Mouse (Mus musculus) hindbrain, embryonic 10.5 days (tissue): Measurements from ENCODE around the gene Zfp536. TPM values are rescaled to one million over a fixed set of nuclear protein-coding genes. Genes with fewer than 3 reads are reported as not detected.

Experiments
- DNase-seq: peaks from one replicate; pipeline ENCODE4 v3.0.0-alpha.2; 2017; ENCODE audit warnings: low spot score
- H3K27ac ChIP-seq: fragments of 300-500 bp; sonication (generic); 2 replicates; pipeline ENCODE4 v1.5.1; 2016; ENCODE audit warnings: mild to moderate bottlenecking, moderate library complexity
- H3K27me3 ChIP-seq: fragments of 300-500 bp; sonication (generic); 2 replicates; pipeline ENCODE4 v1.6.1; 2016; ENCODE audit warnings: mild to moderate bottlenecking; ENCODE audit not compliant: poor library complexity, insufficient read depth, severe bottlenecking
- H3K36me3 ChIP-seq: fragments of 300-500 bp; sonication (generic); 2 replicates; pipeline ENCODE4 v1.6.1; 2016; ENCODE audit warnings: mild to moderate bottlenecking, moderate library complexity
- H3K4me1 ChIP-seq: fragments of 300-500 bp; sonication (generic); replicated peaks from 2 replicates; pipeline ENCODE4 v1.6.1; 2016; ENCODE audit warnings: mild to moderate bottlenecking
- H3K4me3 ChIP-seq: fragments of 300-500 bp; sonication (generic); 2 replicates; pipeline ENCODE4 v1.5.1; 2016; ENCODE audit warnings: mild to moderate bottlenecking, moderate library complexity
- H3K9me3 ChIP-seq: fragments of 300-500 bp; sonication (generic); 2 replicates; pipeline ENCODE4 v1.6.1; 2016; ENCODE audit warnings: mild to moderate bottlenecking, moderate library complexity
- WGBS: fragments of 180-500 bp; shearing (Covaris S2); methylation state at CpG from one replicate; pipeline ENCODE4 v1.1.7; 2016; 5-methylcytosine and 5-hydroxymethylcytosine counted together
- polyA plus RNA-seq: library from polyadenylated mRNA; unstranded; fragments of >200 nt; fragmentation: Nextera tagmentation; extraction: Ambion mirVana; gene quantifications from 2 replicates; pipeline ENCODE4 v1.2.1, GENCODE M21; 2016

Gene Zfp536
- polyA plus RNA-seq, 1 experiment from 2014 or later, result 40.7 TPM

DNA sequence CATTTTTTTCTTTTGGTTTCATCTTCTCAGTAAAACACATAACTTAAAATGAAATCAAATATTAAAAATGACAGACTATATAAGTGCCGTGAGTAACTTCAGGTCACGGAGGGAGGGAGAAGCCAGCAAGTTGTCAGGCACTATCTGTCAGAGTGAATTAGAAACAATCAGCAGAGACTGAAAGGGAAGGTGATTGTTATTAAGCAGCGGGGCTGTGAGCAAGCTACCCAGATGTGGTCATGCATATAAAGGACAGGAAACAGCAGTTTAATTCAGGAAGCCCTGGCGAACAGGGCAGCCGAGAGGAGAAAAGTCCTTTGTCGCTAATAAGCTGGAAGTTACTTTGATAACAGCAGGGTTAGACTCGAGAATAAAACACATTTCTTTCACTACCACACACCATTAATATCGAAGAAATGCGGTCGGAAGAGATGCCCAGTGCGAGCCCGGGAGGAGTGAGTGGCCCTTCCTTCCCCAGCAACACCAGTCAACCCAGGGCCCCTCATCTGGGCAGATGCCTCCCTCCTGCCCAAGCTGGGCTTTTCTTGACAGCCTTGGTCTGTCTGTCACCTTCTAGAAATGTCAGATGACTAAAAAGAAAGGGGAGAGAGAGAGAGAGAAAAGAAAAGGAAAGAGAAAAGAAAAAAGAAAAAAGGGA, 133.6 kb downstream of the Zfp536 start:
- WGBS, result 44% methylated on average over 12 of the region's 12 CpGs
- Histone ChIP-seq H3K36me3 (peaks cover 36% of the 10 kb centered on the region), H3K4me3 (no peak overlapping the region), H3K27me3 (no peaks in the 10 kb centered on the region), H3K27ac (peak overlapping the region; percentile 53; the same call in 1 of the 2 replicates), H3K9me3 (no peaks in the 10 kb centered on the region), H3K4me1 (peaks cover 26% of the 10 kb centered on the region)
- no peak for DNase-seq

DNA sequence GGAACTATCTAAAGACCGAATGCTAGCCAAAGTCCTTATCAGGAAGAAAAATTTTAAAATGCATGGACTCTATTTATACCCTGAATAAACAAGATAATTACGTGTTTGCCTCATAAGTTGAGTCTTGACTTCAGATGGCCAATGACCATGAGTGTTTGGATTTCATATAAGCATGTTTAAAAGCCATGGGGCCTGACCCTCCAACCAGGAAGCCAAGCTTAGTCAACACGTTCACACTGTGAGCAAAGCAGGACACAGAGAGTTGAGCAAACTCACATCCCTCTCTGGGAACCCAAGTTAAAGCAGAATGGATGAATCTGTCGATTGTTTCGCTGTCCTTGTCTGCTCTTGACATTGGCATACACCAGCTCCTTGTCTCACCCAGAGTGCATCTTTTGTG, 138.6 kb downstream of the Zfp536 start:
- Histone ChIP-seq H3K4me3 (no peak overlapping the region), H3K36me3 (peaks cover 11% of the 10 kb centered on the region; the same call in 1 of the 2 replicates), H3K4me1 (peaks cover 10% of the 10 kb centered on the region), H3K27ac (0 out of 2 replicates have a peak overlapping the region, but pooled peaks have one; percentile 25), H3K27me3 (no peaks in the 10 kb centered on the region), H3K9me3 (no peaks in the 10 kb centered on the region)
- WGBS, result 77% methylated on average over 5 of the region's 5 CpGs
- DNase-seq, result no peak

DNA sequence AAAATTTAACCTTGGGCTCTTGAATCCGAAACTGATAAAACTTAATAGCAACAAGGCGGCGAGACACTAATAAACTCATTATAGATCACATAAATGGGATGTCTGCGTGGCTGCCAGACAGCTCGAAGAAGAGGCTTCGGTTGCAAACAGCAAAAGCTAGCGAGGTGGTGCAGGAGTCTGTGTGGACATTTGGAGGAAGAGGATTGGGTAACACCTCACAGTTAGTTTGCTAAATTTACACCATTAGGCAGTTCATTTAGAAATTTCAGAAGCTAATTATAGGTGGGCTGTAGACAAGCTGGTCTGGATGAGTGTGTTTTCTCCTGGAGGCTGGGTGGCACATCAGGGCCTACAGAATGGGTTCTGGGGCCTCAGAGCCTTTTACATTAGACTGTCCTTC, 143.0 kb downstream of the Zfp536 start:
- Histone ChIP-seq H3K27me3 (peaks cover 11% of the 10 kb centered on the region), H3K4me3 (no peak overlapping the region), H3K9me3 (no peaks in the 10 kb centered on the region), H3K36me3 (no peaks in the 10 kb centered on the region), H3K4me1 (peaks cover 25% of the 10 kb centered on the region), H3K27ac (no peak overlapping the region)
- 93% methylated on average over 7 of the region's 7 CpGs for WGBS
- no peak for DNase-seq

DNA sequence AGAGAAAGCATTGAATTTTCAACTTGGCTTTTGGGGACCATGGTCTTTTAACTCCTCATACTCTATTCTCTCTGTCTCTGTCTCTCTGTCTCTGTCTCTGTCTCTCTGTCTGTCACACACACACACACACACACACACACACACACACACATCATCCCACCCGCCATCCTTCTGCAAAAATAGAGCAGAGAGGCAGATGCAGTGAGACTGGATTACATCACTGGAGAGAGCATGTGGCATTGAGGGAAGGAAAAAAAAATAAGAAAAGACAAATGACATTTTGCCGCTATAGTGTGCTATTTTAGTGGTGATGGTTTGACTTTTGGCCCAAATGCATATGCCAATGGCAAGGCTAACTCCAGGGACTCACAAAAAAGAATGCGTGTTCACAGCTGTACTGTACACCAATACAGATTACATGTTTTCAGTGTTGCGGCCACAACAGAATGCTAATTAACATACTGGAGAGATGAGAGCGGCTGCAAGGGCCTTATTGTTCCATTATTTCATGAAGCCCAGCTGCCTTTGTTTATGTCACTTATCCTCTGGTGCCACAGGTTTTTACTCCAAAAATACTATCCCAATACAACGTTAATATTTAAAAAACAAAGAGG, 145.4 kb downstream of the Zfp536 start:
- H3K9me3 ChIP-seq, result no peaks in the 10 kb centered on the region
- 73% methylated on average over 6 of the region's 6 CpGs for WGBS
- H3K36me3 ChIP-seq, result no peaks in the 10 kb centered on the region
- H3K4me3 ChIP-seq, result no peak overlapping the region
- H3K27me3 ChIP-seq, result peaks cover 24% of the 10 kb centered on the region
- H3K4me1 ChIP-seq, result peaks cover 39% of the 10 kb centered on the region
- DNase-seq, result no peak
- no peak overlapping the region for H3K27ac ChIP-seq

DNA sequence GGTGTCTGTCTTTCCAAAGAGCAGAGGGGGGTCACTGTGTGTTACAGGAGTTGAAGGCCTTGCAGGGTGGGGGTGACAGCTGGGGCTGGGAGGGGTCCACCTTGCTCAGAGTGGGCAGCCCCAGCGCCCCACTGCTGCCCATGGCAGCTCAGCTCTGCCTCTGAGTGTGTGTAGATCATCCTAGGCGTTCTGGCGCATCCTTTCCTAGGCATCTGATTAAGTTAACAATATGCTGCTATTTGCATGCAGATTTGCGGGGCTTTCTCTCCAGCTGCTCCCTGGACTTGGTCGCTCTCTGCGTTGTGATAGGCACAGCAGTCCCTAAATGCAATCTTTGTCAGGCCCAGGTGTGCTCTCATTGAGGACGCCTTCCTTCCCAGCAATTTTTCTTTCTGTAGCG, 147.7 kb downstream of the Zfp536 start:
- Histone ChIP-seq H3K27me3 (peaks cover 36% of the 10 kb centered on the region), H3K4me1 (peaks cover 39% of the 10 kb centered on the region), H3K36me3 (no peaks in the 10 kb centered on the region), H3K27ac (no peak overlapping the region), H3K9me3 (no peaks in the 10 kb centered on the region), H3K4me3 (no peak overlapping the region)
- WGBS, result 19% methylated on average over 8 of the region's 8 CpGs
- DNase-seq, result peak; percentile 25

DNA sequence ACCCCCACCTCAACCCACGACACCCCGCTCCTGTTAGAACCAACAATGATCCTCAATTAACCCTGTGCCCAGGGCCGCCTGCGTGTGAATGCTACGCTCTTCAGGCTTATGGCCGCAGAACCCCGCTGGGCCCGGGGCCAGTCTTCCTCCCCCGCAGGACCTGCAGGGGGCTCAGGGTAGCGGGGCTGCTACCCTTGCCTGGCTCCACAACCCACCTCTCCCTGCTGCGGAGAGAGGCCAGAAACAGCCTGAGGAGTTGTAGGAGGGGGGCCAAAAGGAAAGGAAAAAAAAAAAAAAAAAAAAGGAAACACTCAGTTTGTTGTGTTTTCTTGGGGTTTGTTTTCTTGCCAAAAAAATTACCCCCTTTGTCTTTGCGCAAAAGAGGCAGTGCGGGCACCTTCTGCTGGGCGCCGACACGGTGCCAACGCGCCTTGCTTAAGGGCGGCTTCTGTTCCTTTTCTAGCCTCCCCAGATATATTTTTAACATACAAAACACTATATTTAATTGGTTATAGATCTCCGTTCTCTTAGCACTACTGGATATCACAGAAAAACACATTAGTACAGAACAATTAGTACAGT, 148.6 kb downstream of the Zfp536 start:
- WGBS, result 3% methylated on average over 20 of the region's 20 CpGs
- Histone ChIP-seq H3K36me3 (no peaks in the 10 kb centered on the region), H3K4me1 (peaks cover 39% of the 10 kb centered on the region)

DNA sequence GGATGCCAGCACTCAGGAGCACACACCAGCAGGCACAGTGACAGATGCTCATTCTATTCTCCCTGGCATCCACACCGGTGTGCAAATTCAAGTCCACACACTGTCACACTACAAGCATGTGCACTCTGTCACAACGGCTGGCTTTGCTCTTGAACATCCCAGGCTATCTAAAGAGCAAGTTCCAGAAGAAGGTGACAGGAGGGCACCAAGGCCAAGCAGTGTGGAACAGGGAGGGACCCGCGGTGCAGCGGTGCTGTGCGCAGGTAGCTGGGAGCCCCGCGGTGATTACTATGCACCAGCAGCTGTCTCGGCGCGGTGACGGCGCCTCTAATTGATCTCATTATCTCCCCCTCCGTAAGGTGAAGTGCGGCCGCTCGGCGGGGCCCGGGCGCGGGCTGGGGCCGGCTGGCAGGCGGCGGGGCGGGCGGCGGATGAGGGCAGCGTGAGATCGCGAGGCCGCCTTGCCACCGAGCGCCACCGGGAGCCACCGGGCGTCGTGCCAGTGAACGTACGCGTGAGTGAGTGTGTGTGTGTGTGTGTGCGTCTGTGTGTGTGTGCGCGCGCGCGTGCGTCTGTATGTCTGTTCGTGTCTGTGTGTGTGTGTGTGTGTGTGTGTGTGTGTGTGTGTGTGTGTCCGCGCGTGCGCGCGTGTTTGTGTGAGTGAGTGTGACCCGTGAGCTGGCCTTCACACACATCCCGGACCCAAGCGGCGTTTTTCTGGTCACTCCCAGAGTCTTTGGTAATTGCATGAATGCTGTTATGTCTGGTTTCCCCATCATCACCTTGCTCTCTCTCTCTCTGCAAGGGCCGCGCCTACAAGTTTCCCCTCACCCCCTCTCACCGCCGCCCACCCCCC, 149.3 kb downstream of the Zfp536 start:
- 2% methylated on average over 61 of the region's 62 CpGs for WGBS
- H3K4me1 ChIP-seq, result peaks cover 39% of the 10 kb centered on the region
- H3K27ac ChIP-seq, result peak overlapping the region; percentile 79
- H3K4me3 ChIP-seq, result peak overlapping the region; percentile 59
- DNase-seq, result peak; percentile 49
- H3K27me3 ChIP-seq, result peaks cover 36% of the 10 kb centered on the region
- H3K9me3 ChIP-seq, result no peaks in the 10 kb centered on the region
- no peaks in the 10 kb centered on the region for H3K36me3 ChIP-seq

More for the DNA sequence above, 148.6 kb downstream of the Zfp536 start:
- no peak for DNase-seq
- Histone ChIP-seq H3K9me3 (no peaks in the 10 kb centered on the region), H3K4me3 (peak overlapping the region; percentile 59), H3K27ac (peak overlapping the region; percentile 79), H3K27me3 (peaks cover 36% of the 10 kb centered on the region)

DNA sequence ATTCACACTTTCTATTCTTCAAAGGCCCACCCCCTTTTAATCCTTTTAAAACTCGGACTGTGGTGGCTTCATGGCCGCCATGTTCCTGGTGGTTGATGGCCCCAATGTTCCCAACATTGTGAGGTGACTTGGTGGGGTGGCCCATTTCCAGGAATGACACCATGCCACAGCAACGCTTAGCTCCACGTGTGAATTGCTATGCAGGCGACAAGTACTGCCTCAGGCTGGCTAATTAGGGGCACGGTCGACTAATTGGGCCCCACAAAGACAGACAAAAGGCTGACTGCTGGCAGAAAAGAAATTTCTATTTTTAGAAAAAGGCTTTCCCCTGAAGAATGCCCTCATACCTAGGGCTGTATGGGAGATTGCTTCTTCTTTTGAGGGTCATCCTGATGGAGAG, 154.2 kb downstream of the Zfp536 start:
- Histone ChIP-seq H3K9me3 (no peaks in the 10 kb centered on the region), H3K4me3 (no peak overlapping the region), H3K4me1 (peaks cover 30% of the 10 kb centered on the region), H3K36me3 (peaks cover 6% of the 10 kb centered on the region; the same call in 1 of the 2 replicates), H3K27ac (no peak overlapping the region), H3K27me3 (peaks cover 24% of the 10 kb centered on the region)
- DNase-seq, result no peak
- WGBS, result 80% methylated on average over 7 of the region's 7 CpGs

DNA sequence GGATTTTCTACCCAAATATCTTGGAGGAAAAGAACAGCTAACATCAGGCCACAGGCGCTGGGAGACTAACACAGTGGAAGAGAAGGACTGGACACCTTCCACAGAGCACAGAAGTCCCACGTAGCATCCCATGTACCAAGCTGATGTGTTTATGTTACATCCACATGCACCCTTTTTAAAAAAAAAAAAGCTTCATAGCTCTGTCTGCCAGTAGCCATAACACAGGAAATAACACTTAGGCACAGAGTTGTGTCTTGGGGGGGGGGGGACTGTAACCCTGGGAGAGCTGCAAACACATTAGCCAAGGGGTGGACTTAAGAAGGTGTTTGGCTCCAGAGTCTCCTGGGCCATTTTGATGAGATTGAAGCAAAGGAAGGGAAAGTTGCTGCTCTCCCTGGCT, 155.6 kb downstream of the Zfp536 start:
- 85% methylated on average over 2 of the region's 2 CpGs for WGBS
- Histone ChIP-seq H3K4me1 (peaks cover 24% of the 10 kb centered on the region), H3K27me3 (peaks cover 11% of the 10 kb centered on the region), H3K4me3 (no peak overlapping the region), H3K9me3 (no peaks in the 10 kb centered on the region), H3K27ac (no peak overlapping the region), H3K36me3 (peaks cover 14% of the 10 kb centered on the region; the same call in 1 of the 2 replicates)
- no peak for DNase-seq

DNA sequence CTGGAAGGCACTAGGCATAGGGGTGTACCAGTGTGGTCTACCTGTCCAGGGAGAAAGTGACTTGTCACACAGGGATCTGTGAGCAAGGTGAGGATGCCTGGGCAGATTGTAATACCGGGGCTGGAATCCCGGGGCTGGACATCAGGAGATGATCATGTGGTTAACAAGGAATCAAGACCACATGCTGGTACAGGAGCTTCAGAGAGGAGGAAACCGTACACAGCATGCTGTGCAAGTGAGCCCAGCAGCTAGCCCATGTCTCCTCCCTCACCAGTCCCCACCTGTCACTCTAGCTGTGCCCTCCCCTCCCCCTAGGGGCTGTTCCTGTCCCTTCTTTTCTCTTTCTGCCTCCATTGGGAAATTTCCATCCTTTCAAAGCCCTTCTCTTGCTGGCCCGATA, 157.5 kb downstream of the Zfp536 start:
- no peak for DNase-seq
- 74% methylated on average over 4 of the region's 4 CpGs for WGBS
- H3K27ac ChIP-seq, result no peak overlapping the region

DNA sequence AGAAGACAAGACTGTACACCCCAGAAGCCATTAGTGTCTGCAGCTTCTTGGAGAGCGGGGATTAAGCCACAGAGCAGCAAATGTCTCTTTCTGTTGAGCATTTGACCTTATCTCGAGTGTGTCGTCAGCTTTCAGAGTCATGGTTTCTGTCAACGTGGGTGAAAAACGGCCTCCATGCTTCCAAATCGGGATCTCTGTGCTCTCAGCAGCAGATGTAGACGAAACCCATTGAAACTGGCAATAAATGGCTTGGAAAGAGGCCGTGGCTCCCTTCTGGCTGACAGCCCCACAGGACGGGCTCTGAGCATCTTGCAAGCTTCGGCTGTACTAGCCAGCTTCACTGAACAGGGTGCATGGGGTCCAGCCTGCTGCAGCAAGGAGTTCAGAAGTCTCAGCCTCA, 159.1 kb downstream of the Zfp536 start:
- Histone ChIP-seq H3K4me3 (no peak overlapping the region), H3K27me3 (no peaks in the 10 kb centered on the region), H3K27ac (no peak overlapping the region), H3K36me3 (peaks cover 14% of the 10 kb centered on the region; the same call in 1 of the 2 replicates), H3K4me1 (peaks cover 24% of the 10 kb centered on the region), H3K9me3 (no peaks in the 10 kb centered on the region)
- no peak for DNase-seq
- 84% methylated on average over 10 of the region's 10 CpGs for WGBS

More for the DNA sequence above, 157.5 kb downstream of the Zfp536 start:
- Histone ChIP-seq H3K4me1 (peaks cover 24% of the 10 kb centered on the region), H3K27me3 (no peaks in the 10 kb centered on the region), H3K36me3 (peaks cover 14% of the 10 kb centered on the region; the same call in 1 of the 2 replicates), H3K9me3 (no peaks in the 10 kb centered on the region), H3K4me3 (no peak overlapping the region)

DNA sequence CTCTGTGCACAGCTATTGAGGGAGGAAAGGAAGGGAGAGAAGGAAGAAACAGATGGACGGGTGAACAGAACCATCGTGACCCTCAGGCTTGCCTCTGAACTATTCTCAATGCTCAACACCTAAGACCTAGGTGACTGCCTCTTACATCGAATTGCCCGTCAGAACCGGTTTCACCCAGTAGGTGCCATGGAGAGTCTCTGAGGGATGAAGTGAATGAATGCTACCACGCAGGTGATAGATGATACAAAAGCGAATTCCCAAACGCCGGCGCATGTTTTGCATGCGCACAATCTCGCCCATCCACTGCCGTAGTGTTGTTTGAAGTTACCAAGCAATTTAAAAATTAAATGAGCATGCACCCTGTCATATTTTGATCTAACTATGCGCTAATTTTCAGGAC, 164.9 kb downstream of the Zfp536 start:
- Histone ChIP-seq H3K4me1 (peaks cover 12% of the 10 kb centered on the region), H3K27me3 (no peaks in the 10 kb centered on the region), H3K27ac (no peak overlapping the region), H3K36me3 (peaks cover 20% of the 10 kb centered on the region), H3K4me3 (no peak overlapping the region), H3K9me3 (0 out of 2 replicates have a peak, but pooled peaks cover 3% of the 10 kb centered on the region)
- DNase-seq, result no peak
- 95% methylated on average over 14 of the region's 14 CpGs for WGBS
